Mouse (Mus musculus) natural killer cell, adult 2 months (primary cell): ENCODE data around the gene Ipo13.

Source experiments
- DNase-seq, 2 experiments: peaks; one replicate each; pipeline ENCODE4 v3.0.0; 2022; ENCODE audit warnings: low spot score in 2 of 2

Ipo13 gene

DNA sequence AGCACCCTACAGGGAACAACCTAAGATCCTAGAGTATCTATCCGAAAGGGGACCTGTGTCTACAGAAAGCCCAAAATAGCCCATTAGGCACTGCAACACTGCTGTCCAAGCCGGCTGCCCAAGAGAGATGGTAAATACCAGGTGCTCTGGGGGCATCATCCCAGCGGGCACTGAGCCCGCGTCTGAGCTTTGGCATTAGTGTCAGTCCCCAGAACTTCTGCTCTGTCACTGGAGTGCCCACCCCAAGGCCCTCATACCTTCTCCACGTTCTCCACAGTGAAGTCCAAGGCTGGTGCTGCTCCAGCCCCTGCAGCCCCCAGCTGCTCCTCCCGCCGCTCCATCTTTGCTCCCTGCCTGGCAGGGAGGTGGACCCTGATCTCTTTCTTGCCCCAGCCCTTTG, 768 bp downstream of the Ipo13 start:
- no peak for DNase-seq

DNA sequence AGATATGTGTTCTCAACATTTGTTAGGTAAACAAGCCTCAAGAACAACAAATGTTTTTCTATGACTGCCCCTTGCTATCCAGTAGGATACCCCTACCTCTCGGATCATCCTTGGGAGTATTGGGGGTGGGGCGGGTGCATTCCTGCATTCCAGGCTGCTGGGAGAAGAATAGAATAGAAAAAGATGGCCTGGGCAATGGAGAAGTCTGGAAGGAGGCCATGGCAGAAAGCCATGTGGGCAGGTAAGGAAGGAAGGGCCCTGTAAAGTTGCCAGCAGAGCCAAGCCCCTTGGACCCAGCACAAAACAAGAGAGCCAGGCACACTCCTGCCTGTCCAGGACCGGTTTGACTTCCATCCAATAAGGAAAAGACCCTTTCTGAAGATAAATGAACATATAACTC, 1.4 kb downstream of the Ipo13 start:
- no peak for DNase-seq

- no peak for DNase-seq
Measured at GRCm38 (mm10) chr4:117912685-117913273, 2.0 kb downstream of the Ipo13 start.

DNA sequence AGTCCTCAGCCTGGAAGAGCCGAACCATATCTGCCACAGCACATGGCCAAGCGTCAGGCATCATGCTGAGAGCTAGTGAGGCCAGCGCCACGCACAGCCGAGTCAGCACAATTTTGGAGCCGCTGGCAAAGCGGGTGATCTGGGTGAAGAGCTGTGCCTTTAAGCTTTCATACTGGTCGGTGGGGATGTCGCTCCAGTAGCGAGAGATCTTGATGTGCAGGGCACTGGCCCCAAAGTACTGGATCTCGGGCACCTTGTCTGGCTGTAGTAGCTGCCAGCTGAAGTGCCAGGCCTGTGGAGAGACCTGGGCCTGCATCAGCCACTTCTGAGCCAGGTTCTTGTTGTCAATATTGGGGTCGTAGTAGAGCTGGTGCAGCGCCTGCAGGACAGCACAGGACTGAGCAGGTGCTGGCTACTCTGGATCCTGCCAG, 2.7 kb downstream of the Ipo13 start:
- no peak for DNase-seq

GRCm38 (mm10) chr4:117908834-117909453, 5.9 kb downstream of the Ipo13 start:
- DNase-seq = no peak

DNA sequence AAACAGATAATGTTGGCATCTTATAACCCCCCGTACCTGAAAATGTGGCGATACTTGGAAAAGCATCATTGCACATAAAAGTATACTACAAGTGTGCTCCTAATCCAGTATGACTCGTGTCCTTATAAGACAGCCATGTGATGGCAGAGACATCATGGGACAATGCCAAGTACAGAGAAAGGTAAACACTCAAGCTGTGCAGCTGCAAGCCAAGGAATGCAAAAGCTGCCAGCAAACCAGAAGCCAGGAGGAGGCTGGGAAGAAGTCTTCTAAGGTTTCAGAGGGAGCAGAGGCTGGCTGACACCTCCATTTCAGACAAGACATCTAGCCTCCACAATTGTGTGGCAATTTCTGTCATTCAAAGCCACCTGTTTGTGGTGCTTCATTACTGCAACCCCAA, 8.6 kb downstream of the Ipo13 start:
- DNase-seq = no peak

GRCm38 (mm10) chr4:117904761-117905160, 10.0 kb downstream of the Ipo13 start:
- no peak for DNase-seq

DNA sequence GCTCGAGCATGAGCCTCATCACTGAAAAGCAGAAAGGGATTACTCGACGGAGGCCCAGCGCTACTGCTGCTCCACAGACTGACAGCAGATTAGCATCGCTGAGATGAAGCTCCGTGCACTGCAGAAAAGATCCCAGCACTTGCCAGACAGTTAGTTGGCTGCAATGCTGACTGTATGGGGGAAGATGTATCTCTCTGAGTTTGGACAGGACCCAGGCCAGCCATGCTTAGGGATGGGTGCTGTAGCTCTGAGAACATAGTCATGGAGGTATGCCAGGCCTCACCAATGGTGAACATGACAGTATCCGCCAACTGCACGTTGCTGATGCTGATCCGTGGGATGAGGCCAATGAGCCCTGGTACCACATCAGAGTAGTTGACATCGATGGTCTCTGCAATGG, 10.7 kb downstream of the Ipo13 start:
- DNase-seq = no peak

DNA sequence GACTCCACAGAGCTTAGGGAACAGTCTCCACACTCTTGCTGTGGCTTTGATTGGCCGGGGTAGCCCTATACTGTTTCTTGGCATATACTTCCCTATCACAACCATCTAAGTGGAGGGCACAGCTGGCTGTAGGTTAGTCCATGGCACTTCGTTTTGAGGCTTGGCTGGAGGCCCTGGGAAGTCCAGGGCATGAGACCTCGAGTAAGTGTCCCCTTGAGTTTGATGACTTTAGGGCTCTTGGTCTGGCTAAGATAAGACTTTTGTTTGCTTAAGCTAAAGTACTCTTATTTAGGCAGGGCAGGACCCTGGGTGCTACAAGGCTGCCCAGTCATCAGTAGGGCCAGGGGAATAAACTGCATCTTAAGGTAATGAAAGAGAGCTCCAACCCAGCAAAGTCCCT, 16.7 kb downstream of the Ipo13 start:
- no peak for DNase-seq

DNA sequence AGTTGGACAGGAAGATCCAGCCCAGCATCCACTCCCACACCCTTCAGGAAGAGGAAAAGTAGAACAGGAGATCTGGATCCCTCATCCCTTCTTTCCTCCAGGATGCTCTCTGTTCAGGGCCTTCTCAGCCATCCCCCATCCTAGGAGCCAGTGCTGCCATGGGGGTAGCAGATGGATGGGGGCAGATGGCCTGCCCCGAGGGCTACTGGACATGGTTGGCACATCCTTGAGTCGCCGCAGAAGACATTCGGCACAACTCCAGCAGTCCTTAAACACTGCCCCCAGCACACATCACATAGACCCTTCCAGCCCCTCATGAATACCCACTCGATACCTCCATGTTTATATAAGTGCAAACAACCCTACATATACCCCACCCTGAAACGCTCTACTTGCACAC, 18.8 kb downstream of the Ipo13 start:
- DNase-seq = no peak

DNA sequence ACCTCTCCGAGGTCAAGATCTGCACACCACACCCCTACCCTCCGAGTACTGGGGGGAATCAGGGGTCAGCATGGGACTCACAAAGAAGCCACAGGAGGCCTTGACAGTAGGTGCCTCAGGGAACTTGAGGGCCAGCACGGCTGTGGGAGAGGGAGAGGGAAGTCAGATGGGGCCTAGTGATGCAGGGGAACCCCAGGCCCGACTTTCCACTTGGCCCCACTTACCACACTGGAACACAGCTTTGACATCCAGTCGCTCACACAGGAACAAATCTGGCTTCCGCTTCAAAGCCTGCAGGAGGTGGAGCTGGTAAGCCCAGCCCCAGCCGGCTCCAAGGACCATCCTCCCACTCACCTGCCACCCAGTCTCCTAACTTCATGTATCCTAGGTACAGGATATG, 19.5 kb downstream of the Ipo13 start:
- no peak for DNase-seq

DNA sequence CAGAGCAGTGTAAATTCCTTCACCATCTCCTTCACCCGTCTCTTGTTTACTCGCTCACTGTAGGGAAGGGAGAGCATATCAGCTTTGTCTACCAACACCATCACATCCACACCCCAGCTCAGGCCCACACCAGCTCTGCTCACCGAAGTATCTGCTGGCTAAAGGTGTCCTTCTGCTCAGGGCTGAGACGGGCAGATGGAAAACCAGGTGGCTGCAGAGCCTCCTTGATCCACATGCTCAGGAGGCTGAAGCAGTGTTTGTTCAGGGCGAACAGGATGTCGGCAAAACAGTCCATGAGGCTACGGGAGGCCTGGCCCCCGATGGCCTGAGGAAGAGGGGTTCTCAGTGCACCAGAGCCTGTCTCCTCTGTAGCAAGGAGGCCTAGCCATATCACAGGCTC, 20.2 kb downstream of the Ipo13 start:
- DNase-seq = no peak

DNA sequence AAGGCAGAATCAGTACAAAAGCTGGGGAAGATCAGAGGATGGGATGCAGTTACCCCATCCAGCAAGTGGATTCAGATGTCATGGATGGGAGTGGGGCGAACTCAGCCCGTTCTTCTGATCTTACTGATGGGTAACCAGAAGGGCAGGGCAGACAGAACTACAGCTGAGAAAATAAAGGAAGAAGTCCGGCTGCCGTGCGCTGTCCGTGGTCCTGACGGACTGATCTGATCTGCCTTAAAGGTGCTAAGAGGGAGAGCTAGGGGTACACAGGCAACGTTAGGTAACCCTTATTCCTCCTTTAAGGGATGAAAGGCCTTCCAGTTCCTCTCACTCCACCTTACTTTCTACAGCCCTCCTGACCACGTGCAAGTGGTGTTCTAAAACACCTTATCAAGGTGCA, 21.4 kb downstream of the Ipo13 start:
- peak; percentile 28 to 50 for DNase-seq

DNA sequence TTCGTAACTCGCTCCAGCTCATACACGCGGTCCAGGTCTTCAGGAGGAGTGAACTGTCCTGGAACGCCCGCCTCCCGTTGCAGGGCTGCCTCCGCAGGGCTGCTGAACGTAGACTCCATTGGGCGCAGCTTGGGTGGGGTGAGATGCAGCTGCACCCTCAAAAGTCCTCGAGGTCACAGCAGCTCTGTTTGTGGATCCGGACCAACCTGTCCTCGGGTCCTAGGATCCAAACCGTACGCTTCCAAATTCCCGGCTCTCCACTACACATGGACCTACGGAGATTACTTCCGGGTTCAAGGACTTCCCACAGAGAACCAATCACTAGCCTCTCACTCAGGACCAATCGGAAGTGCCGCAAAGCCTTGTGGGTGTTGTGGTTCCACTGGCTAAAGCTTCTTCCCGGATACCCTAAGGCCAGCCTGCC, 23.0 kb downstream of the Ipo13 start, which contains the start of gene Dph2:
TSS of gene Dph2 (minus strand) at position 295 of the 424 bp plus-strand sequence.
- DNase-seq = peak; percentile 70 to 71

GRCm38 (mm10) chr4:117890750-117891149, 24.0 kb downstream of the Ipo13 start:
- DNase-seq = no peak

- no peak for DNase-seq
Measured at GRCm38 (mm10) chr4:117890031-117890430, 24.8 kb downstream of the Ipo13 start.

GRCm38 (mm10) chr4:117889471-117889870, 25.3 kb downstream of the Ipo13 start:
- no peak for DNase-seq

DNA sequence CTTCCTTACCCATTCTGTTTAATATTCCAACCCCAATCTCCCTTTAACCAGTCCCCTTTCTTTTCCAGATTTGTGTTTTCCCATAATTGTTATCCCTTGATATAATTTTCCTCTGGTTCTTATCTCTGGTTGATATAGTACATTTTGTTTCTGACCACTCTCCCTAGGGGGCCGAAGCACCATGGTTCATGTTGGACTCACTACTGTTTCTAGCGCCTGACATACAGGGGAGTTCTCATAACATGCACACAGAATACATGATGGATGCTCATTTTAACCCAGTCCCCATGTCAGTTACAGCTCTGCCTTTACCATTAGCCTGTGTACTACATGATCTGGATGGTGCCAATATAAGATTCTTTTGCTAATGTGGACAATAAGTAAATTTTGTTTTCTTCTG, 26.9 kb downstream of the Ipo13 start:
- no peak for DNase-seq

- peak; percentile 80 to 90 for DNase-seq
Measured at GRCm38 (mm10) chr4:117887133-117887532, 27.7 kb downstream of the Ipo13 start, which contains the start of gene Atp6v0b. Atp6v0b (minus strand) TSS chr4:117887333.

- no peak for DNase-seq
Measured at GRCm38 (mm10) chr4:117886644-117887043, 28.2 kb downstream of the Ipo13 start.

GRCm38 (mm10) chr4:117885994-117886393, 28.8 kb downstream of the Ipo13 start:
- no peak for DNase-seq

DNA sequence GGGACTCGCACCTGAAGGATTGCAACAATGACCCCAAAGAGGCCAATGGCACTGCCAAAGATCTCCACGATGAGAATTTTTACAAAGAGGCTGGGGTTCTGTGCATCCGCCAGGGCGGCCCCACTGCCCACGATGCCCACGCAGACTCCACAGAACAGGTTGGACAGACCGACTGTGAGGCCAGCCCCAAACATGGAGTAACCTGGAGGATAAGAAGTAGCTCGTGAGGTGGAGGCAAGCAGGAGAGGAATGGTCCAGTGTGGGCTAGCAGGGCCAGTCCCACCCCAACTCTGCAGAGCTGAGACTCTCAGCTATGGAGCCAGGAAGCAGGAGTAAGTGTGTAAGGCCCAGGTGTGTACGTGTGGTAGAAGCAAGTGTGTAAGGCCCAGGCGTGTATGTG, 29.7 kb downstream of the Ipo13 start:
- DNase-seq = no peak

DNA sequence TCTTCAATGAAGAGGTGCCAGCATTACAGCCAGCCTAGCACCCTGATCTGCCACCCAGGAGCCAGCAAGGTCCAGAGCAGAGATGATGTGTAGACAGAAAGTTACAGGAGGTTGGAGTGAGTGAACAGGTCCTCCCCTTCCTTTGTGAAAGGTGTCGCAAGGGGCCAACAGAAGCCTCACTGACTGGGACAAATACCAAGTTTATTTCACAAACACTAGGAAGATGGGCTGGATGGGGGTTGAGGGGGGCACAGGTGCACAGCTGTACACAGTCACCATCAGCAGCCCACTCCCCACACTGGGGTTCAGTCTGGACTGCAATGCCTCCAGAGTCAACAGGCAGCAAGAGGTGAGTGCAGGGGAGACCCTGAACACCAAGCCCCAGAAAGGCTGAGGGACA, 30.7 kb downstream of the Ipo13 start:
- no peak for DNase-seq
